Mouse (Mus musculus) limb, embryonic 10.5 days (tissue): ENCODE measurements around the gene Igsf8. TPM values are rescaled to one million over a fixed set of nuclear protein-coding genes. Genes with fewer than 3 reads are reported as not detected.

Source experiments
- DNase-seq: peaks from one replicate; pipeline ENCODE4 v3.0.0-alpha.2; 2017; ENCODE audit warnings: low spot score
- H3K27ac ChIP-seq: fragments of 300-500 bp; sonication (generic); 2 replicates; pipeline ENCODE4 v1.5.1; 2016; ENCODE audit warnings: mild to moderate bottlenecking
- H3K27me3 ChIP-seq: fragments of 300-500 bp; sonication (generic); 2 replicates; pipeline ENCODE4 v1.6.1; 2016; ENCODE audit warnings: low read depth, mild to moderate bottlenecking; ENCODE audit not compliant: poor library complexity, severe bottlenecking
- H3K36me3 ChIP-seq: fragments of 300-500 bp; sonication (generic); 2 replicates; pipeline ENCODE4 v1.6.1; 2016; ENCODE audit warnings: mild to moderate bottlenecking, moderate library complexity
- H3K4me1 ChIP-seq: fragments of 300-500 bp; sonication (generic); 2 replicates; pipeline ENCODE4 v1.6.1; 2016
- H3K4me3 ChIP-seq: fragments of 300-500 bp; sonication (generic); 2 replicates; pipeline ENCODE4 v1.5.1; 2016; ENCODE audit warnings: mild to moderate bottlenecking, moderate library complexity
- H3K9me3 ChIP-seq: fragments of 300-500 bp; sonication (generic); replicated peaks from 2 replicates; pipeline ENCODE4 v1.6.1; 2016; ENCODE audit warnings: mild to moderate bottlenecking
- WGBS: fragments of 180-500 bp; shearing (Covaris S2); methylation state at CpG from one replicate; pipeline ENCODE4 v1.1.7; 2016; 5-methylcytosine and 5-hydroxymethylcytosine counted together
- polyA plus RNA-seq: library from polyadenylated mRNA; unstranded; fragments of >200 nt; fragmentation: Nextera tagmentation; extraction: Ambion mirVana; gene quantifications from 2 replicates; pipeline ENCODE4 v1.2.1, GENCODE M21; 2016

Gene Igsf8
- polyA plus RNA-seq, 1 experiment from 2014 or later = 40.8 TPM

- H3K4me3 ChIP-seq = peak overlapping the region; percentile 41
- H3K27me3 ChIP-seq = 0 out of 2 replicates have a peak, but pooled peaks cover 6% of the 10 kb centered on the region
- peak; percentile 96 for DNase-seq
- peaks cover 74% of the 10 kb centered on the region for H3K4me1 ChIP-seq
- no peaks in the 10 kb centered on the region for H3K36me3 ChIP-seq
- H3K9me3 ChIP-seq = no peaks in the 10 kb centered on the region
- H3K27ac ChIP-seq = peak overlapping the region; percentile 91
- 8% methylated on average over 14 of the region's 14 CpGs for WGBS
These were observed 48.4 kb downstream of the Igsf8 start for GRCm38 (mm10) chr1:172309699-172310398.

GRCm38 (mm10) chr1:172311248-172311906, 49.9 kb downstream of the Igsf8 start:
- 6% methylated on average over 23 of the region's 23 CpGs for WGBS
- Histone ChIP-seq H3K27ac (peak overlapping the region; percentile 91), H3K27me3 (0 out of 2 replicates have a peak, but pooled peaks cover 6% of the 10 kb centered on the region), H3K4me3 (peak overlapping the region; percentile 77), H3K4me1 (peaks cover 71% of the 10 kb centered on the region), H3K36me3 (peaks cover 4% of the 10 kb centered on the region; the same call in 1 of the 2 replicates), H3K9me3 (no peaks in the 10 kb centered on the region)
- peak; percentile 52 for DNase-seq

- H3K36me3 ChIP-seq = peaks cover 9% of the 10 kb centered on the region
- under 1% methylated on average over 38 of the region's 55 CpGs for WGBS
These were observed 50.7 kb downstream of the Igsf8 start for GRCm38 (mm10) chr1:172311921-172312767.

GRCm38 (mm10) chr1:172312768-172313561, 51.5 kb downstream of the Igsf8 start:
- WGBS = 24% methylated on average over 16 of the region's 16 CpGs
- Histone ChIP-seq H3K36me3 (peaks cover 18% of the 10 kb centered on the region), H3K4me3 (peak overlapping the region; percentile 77), H3K27me3 (0 out of 2 replicates have a peak, but pooled peaks cover 6% of the 10 kb centered on the region), H3K9me3 (no peaks in the 10 kb centered on the region), H3K4me1 (peaks cover 74% of the 10 kb centered on the region), H3K27ac (peak overlapping the region; percentile 91)
- no peak for DNase-seq

More at GRCm38 (mm10) chr1:172311921-172312767, 50.7 kb downstream of the Igsf8 start:
- Histone ChIP-seq H3K27ac (peak overlapping the region; percentile 91), H3K4me1 (peaks cover 70% of the 10 kb centered on the region), H3K27me3 (0 out of 2 replicates have a peak, but pooled peaks cover 6% of the 10 kb centered on the region), H3K4me3 (peak overlapping the region; percentile 77), H3K9me3 (no peaks in the 10 kb centered on the region)
- peak; percentile 94 for DNase-seq

- H3K4me1 ChIP-seq = peaks cover 72% of the 10 kb centered on the region
- 0 out of 2 replicates have a peak, but pooled peaks cover 11% of the 10 kb centered on the region for H3K27me3 ChIP-seq
- no peak overlapping the region for H3K27ac ChIP-seq
- peaks cover 26% of the 10 kb centered on the region for H3K36me3 ChIP-seq
- WGBS = 75% methylated on average over 10 of the region's 10 CpGs
- DNase-seq = no peak
- peak overlapping the region; percentile 77 for H3K4me3 ChIP-seq
- no peaks in the 10 kb centered on the region for H3K9me3 ChIP-seq
These were observed 52.4 kb downstream of the Igsf8 start for GRCm38 (mm10) chr1:172313613-172314411.

- Histone ChIP-seq H3K27me3 (0 out of 2 replicates have a peak, but pooled peaks cover 11% of the 10 kb centered on the region), H3K36me3 (peaks cover 32% of the 10 kb centered on the region), H3K9me3 (no peaks in the 10 kb centered on the region), H3K4me1 (peaks cover 67% of the 10 kb centered on the region), H3K27ac (no peak overlapping the region), H3K4me3 (no peak overlapping the region)
- DNase-seq = no peak
- 80% methylated on average over 3 of the region's 3 CpGs for WGBS
These were observed 53.5 kb downstream of the Igsf8 start for GRCm38 (mm10) chr1:172314911-172315310.

- 62% methylated on average over 18 of the region's 18 CpGs for WGBS
- Histone ChIP-seq H3K9me3 (no peaks in the 10 kb centered on the region), H3K4me1 (peaks cover 53% of the 10 kb centered on the region), H3K4me3 (peak overlapping the region; percentile 4; the same call in 1 of the 2 replicates), H3K36me3 (peaks cover 34% of the 10 kb centered on the region), H3K27ac (peak overlapping the region; percentile 61), H3K27me3 (peaks cover 20% of the 10 kb centered on the region)
- no peak for DNase-seq
These were observed 56.0 kb downstream of the Igsf8 start for GRCm38 (mm10) chr1:172317431-172317830.

GRCm38 (mm10) chr1:172317946-172318345, 56.5 kb downstream of the Igsf8 start:
- peaks cover 34% of the 10 kb centered on the region for H3K36me3 ChIP-seq
- H3K27ac ChIP-seq = no peak overlapping the region; the same call in 1 of the 2 replicates
- DNase-seq = no peak
- peaks cover 48% of the 10 kb centered on the region for H3K4me1 ChIP-seq
- WGBS = 59% methylated on average over 15 of the region's 15 CpGs
- no peak overlapping the region for H3K4me3 ChIP-seq
- no peaks in the 10 kb centered on the region for H3K9me3 ChIP-seq
- peaks cover 25% of the 10 kb centered on the region for H3K27me3 ChIP-seq

- peaks cover 31% of the 10 kb centered on the region for H3K27me3 ChIP-seq
- 0 out of 2 replicates have a peak overlapping the region, but pooled peaks have one; percentile 7 for H3K27ac ChIP-seq
- peaks cover 34% of the 10 kb centered on the region for H3K36me3 ChIP-seq
- H3K4me1 ChIP-seq = peaks cover 42% of the 10 kb centered on the region
- H3K4me3 ChIP-seq = no peak overlapping the region
- no peaks in the 10 kb centered on the region for H3K9me3 ChIP-seq
- DNase-seq = no peak
- WGBS = 89% methylated on average over 19 of the region's 19 CpGs
These were observed 57.1 kb downstream of the Igsf8 start for GRCm38 (mm10) chr1:172318424-172319035.

- H3K27ac ChIP-seq = no peak overlapping the region
- no peaks in the 10 kb centered on the region for H3K9me3 ChIP-seq
- H3K36me3 ChIP-seq = peaks cover 34% of the 10 kb centered on the region
- WGBS = 83% methylated on average over 7 of the region's 7 CpGs
- H3K4me3 ChIP-seq = no peak overlapping the region
- H3K27me3 ChIP-seq = peaks cover 31% of the 10 kb centered on the region
- H3K4me1 ChIP-seq = peaks cover 34% of the 10 kb centered on the region
- no peak for DNase-seq
These were observed 57.9 kb downstream of the Igsf8 start for GRCm38 (mm10) chr1:172319346-172319745.

GRCm38 (mm10) chr1:172319921-172320411, 58.5 kb downstream of the Igsf8 start:
- 0 out of 2 replicates have a peak overlapping the region, but pooled peaks have one; percentile 17 for H3K27ac ChIP-seq
- H3K27me3 ChIP-seq = peaks cover 37% of the 10 kb centered on the region
- peaks cover 34% of the 10 kb centered on the region for H3K4me1 ChIP-seq
- no peak for DNase-seq
- 30% methylated on average over 5 of the region's 5 CpGs for WGBS
- H3K36me3 ChIP-seq = peaks cover 34% of the 10 kb centered on the region
- no peak overlapping the region for H3K4me3 ChIP-seq
- H3K9me3 ChIP-seq = no peaks in the 10 kb centered on the region
